In the genomic region with DNA sequence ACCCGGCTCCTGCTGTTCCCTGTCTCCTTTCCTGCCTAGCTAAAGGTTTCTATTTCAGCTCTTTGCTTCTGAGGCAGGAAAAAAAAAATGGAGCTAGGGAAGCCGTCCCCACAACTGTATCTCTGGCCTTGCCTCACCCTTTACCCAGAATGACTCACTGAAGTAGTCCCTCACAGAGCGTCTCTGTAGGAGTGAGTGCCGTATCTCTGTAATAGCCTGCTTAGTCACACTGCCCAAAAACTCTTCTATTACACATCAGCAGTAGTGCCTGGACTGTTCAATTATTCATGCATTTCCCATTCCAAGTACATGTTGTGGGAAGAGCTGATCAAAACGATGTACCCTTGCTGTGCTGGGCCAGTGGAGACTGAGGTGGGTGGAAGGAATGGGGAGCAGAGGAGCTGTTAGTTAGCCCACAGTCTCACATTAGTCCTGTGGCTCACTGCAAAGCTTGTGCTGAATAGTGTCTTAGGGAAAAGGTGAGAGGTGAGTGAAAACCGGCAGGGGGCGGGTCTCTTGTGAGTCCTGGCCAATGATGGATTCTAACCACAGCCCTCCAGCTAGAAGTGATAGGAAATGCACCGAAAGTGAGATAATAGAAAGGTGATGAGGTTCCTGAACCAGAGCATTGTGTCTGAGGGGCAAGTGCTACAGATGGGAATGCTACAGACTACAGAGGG, we compare ENCODE assay signal across 11 mouse cellular contexts. TPM values are rescaled to one million over a fixed set of nuclear protein-coding genes. Genes with fewer than 3 reads are reported as not detected.
DNase-seq lines count a peak whose midpoint lies in the region; ATAC-seq and TF ChIP-seq lines count a peak whose summit lies in the region.
"Had no signal": no experiment of that assay in that cellular context is flagged by ENCODE, and none has a peak within 500 bp of the region (broad histone marks: within the 10 kb centered on the region; RNA-seq: fewer than 3 reads in every experiment).

No protein-coding gene starts in this region.

- TF ChIP-seq CTCF in midbrain, postnatal 0 days (IDR thresholded peaks at IDR 0.05): no peak

- H3K4me2 ChIP-seq in midbrain, embryonic 11.5 days: no peak overlapping the region
- H3K4me2 ChIP-seq in midbrain, postnatal 0 days (ENCODE audit: low read depth, low read length, poor library complexity, severe bottlenecking): no peak overlapping the region
- H3K4me2 ChIP-seq in myocyte (ENCODE audit: low read depth): peak overlapping the region; percentile 81
- H3K4me2 ChIP-seq in hindbrain, embryonic 12.5 days (replicated peaks): no peak overlapping the region

- ATAC-seq in midbrain, embryonic 11.5 days (ENCODE audit: low FRiP score): no peak
- no peak for ATAC-seq in midbrain, postnatal 0 days (ENCODE audit: low FRiP score)
- ATAC-seq in hindbrain, embryonic 12.5 days (ENCODE audit: low FRiP score): no peak
- ATAC-seq: hindbrain, embryonic 16.5 days had no signal

- H3K27ac ChIP-seq in midbrain, embryonic 11.5 days (ENCODE audit: low read depth, low read length): no peak overlapping the region
- no peak overlapping the region for H3K27ac ChIP-seq in midbrain, postnatal 0 days (ENCODE audit: low read depth, low read length)
- no peak overlapping the region for H3K27ac ChIP-seq in embryonic facial prominence, embryonic 10.5 days (replicated peaks)
- no peak overlapping the region for H3K27ac ChIP-seq in hindbrain, embryonic 12.5 days

- H3K4me1 ChIP-seq in midbrain, embryonic 11.5 days (ENCODE audit: control insufficient read depth, insufficient read depth, low read length): no peaks in the 10 kb centered on the region
- H3K4me1 ChIP-seq in midbrain, postnatal 0 days (ENCODE audit: insufficient read depth, low read length): no peaks in the 10 kb centered on the region
- H3K4me1 ChIP-seq in embryonic facial prominence, embryonic 10.5 days: peaks cover 11% of the 10 kb centered on the region
- H3K4me1 ChIP-seq in hindbrain, embryonic 12.5 days: no peaks in the 10 kb centered on the region

- WGBS in midbrain, embryonic 11.5 days: 83% methylated on average over 8 of the region's 8 CpGs
- WGBS in midbrain, postnatal 0 days: 75% methylated on average over 8 of the region's 8 CpGs
- 76% methylated on average over 8 of the region's 8 CpGs for WGBS in embryonic facial prominence, embryonic 10.5 days
- WGBS in hindbrain, embryonic 12.5 days: 78% methylated on average over 8 of the region's 8 CpGs

- DNase-seq in midbrain, embryonic 11.5 days (ENCODE audit: low spot score, missing footprints): peak; percentile 53
- DNase-seq in midbrain, postnatal 0 days (ENCODE audit: low spot score): no peak
- peak; percentile 77 for DNase-seq in NIH3T3 (ENCODE audit: low read depth)
- peak; percentile 40 to 43 for DNase-seq in adrenal gland, postnatal 36 days
- no peak for DNase-seq in embryonic facial prominence, embryonic 10.5 days (ENCODE audit: low spot score)
- DNase-seq: kidney, postnatal 36 days; liver; lung, postnatal 10 days had no signal

- H3K79me2 ChIP-seq in myocyte (ENCODE audit: control insufficient read depth, insufficient read depth): no peaks in the 10 kb centered on the region

- no peaks in the 10 kb centered on the region for H3K36me3 ChIP-seq in midbrain, embryonic 11.5 days (ENCODE audit: control insufficient read depth, insufficient read depth, low read length)
- H3K36me3 ChIP-seq in midbrain, postnatal 0 days (ENCODE audit: insufficient read depth, low read length): no peaks in the 10 kb centered on the region
- H3K36me3 ChIP-seq in myocyte (ENCODE audit: control insufficient read depth, insufficient read depth): no peaks in the 10 kb centered on the region
- no peaks in the 10 kb centered on the region for H3K36me3 ChIP-seq in embryonic facial prominence, embryonic 10.5 days (replicated peaks)
- H3K36me3 ChIP-seq in hindbrain, embryonic 12.5 days: no peaks in the 10 kb centered on the region

- no peak overlapping the region for H3K4me3 ChIP-seq in midbrain, embryonic 11.5 days (ENCODE audit: low read depth, low read length)
- no peak overlapping the region for H3K4me3 ChIP-seq in midbrain, postnatal 0 days (ENCODE audit: low read depth, low read length)
- H3K4me3 ChIP-seq in myocyte: no peak overlapping the region
- no peak overlapping the region for H3K4me3 ChIP-seq in embryonic facial prominence, embryonic 10.5 days
- H3K4me3 ChIP-seq in hindbrain, embryonic 12.5 days: no peak overlapping the region

- no peak for TF ChIP-seq POLR2A in myocyte (IDR thresholded peaks at IDR 0.05; ENCODE audit: insufficient read length, low read depth)

- no peaks in the 10 kb centered on the region for H3K27me3 ChIP-seq in midbrain, embryonic 11.5 days (ENCODE audit: control insufficient read depth, insufficient read depth, low read length)
- H3K27me3 ChIP-seq in midbrain, postnatal 0 days (ENCODE audit: insufficient read depth, low read length): no peaks in the 10 kb centered on the region
- no peaks in the 10 kb centered on the region for H3K27me3 ChIP-seq in myocyte (ENCODE audit: control insufficient read depth, insufficient read depth, insufficient read length)
- H3K27me3 ChIP-seq in embryonic facial prominence, embryonic 10.5 days (replicated peaks; ENCODE audit: low read depth, poor library complexity, severe bottlenecking): no peaks in the 10 kb centered on the region
- no peaks in the 10 kb centered on the region for H3K27me3 ChIP-seq in hindbrain, embryonic 12.5 days

- H3ac ChIP-seq in myocyte (ENCODE audit: control insufficient read depth, insufficient read length): no peak overlapping the region

- no peaks in the 10 kb centered on the region for H3K9me3 ChIP-seq in midbrain, embryonic 11.5 days (ENCODE audit: control insufficient read depth, low read length)
- no peaks in the 10 kb centered on the region for H3K9me3 ChIP-seq in midbrain, postnatal 0 days (ENCODE audit: low read length)
- no peaks in the 10 kb centered on the region for H3K9me3 ChIP-seq in embryonic facial prominence, embryonic 10.5 days
- no peaks in the 10 kb centered on the region for H3K9me3 ChIP-seq in hindbrain, embryonic 12.5 days (replicated peaks)

- no peak overlapping the region for H3K9ac ChIP-seq in midbrain, embryonic 11.5 days (ENCODE audit: low read length)
- no peak overlapping the region for H3K9ac ChIP-seq in midbrain, postnatal 0 days (replicated peaks; ENCODE audit: low read length, poor library complexity, severe bottlenecking)
- no peak overlapping the region for H3K9ac ChIP-seq in hindbrain, embryonic 12.5 days

TF ChIP-seq in myocyte, 11 proteins besides CTCF, POLR2A, EP300 and RAD21:
- no peak for TF ChIP-seq TCF3 (IDR thresholded peaks at IDR 0.05; ENCODE audit: insufficient read length, low read depth)
- no peak for TF ChIP-seq E2F4 (IDR thresholded peaks at IDR 0.05; ENCODE audit: insufficient read depth)
- no peak for TF ChIP-seq TCF12 (IDR thresholded peaks at IDR 0.05; ENCODE audit: insufficient read depth, poor library complexity, severe bottlenecking)
- TF ChIP-seq MAX (IDR thresholded peaks at IDR 0.05; ENCODE audit: low read depth): no peak
- 0 out of 2 replicates have a peak, but pooled peaks have one; percentile 32 for TF ChIP-seq CEBPB (IDR thresholded peaks at IDR 0.05; ENCODE audit: insufficient read depth, poor library complexity, severe bottlenecking)
- TF ChIP-seq USF1 (IDR thresholded peaks at IDR 0.05; ENCODE audit: low read depth): no peak
- TF ChIP-seq POLR2AphosphoS2 (IDR thresholded peaks at IDR 0.05; ENCODE audit: insufficient read length, low read depth): no peak

RNA-seq across cellular contexts. Expression of gene Sspn, which starts 46.5 kb away (rescaled TPM):
- polyA plus RNA-seq in midbrain, embryonic 11.5 days (2014; fragmentation: Nextera tagmentation; extraction: Ambion mirVana): 2.6 and 3.1 TPM in 2 replicates
- 4.2 and 6.1 TPM in 2 replicates for total RNA-seq in midbrain, postnatal 0 days (2014; rRNA removed)
- polyA plus RNA-seq in midbrain, postnatal 0 days (2015; fragmentation: Nextera tagmentation; extraction: Ambion mirVana): 5.7 and 5.8 TPM in 2 replicates
- 10 to 100 TPM; 10.5 to 18.1 TPM for total RNA-seq in adrenal gland, postnatal 36 days (2021)
- 16.8 TPM for polyA plus RNA-seq in myocyte (2012; fragmentation: generic; extraction: Trizol)
- 1.9 and 2.9 TPM in 2 replicates for polyA plus RNA-seq in embryonic facial prominence, embryonic 10.5 days (2016; fragmentation: Nextera tagmentation; extraction: Ambion mirVana)
- 6.2 and 7.8 TPM in 2 replicates for polyA plus RNA-seq in hindbrain, embryonic 12.5 days (2016; fragmentation: Nextera tagmentation; extraction: Ambion mirVana)

Comparison
In these comparisons a context has a peak if more than half of its experiments do, and no peak if none do; other contexts are left out.
1. DNase-seq: peak in midbrain, embryonic 11.5 days (single experiment), NIH3T3 (single experiment) and adrenal gland, postnatal 36 days (2 of 2); none in midbrain, postnatal 0 days (single experiment) and embryonic facial prominence, embryonic 10.5 days (single experiment).